Mouse (Mus musculus) MEL (cell line): ENCODE measurements at regions not wholly inside any gene's neighbourhood (a gene's known extent, or its start where the extent isn't known, plus 50 kb on each side); places are given as distances from the start of the nearest gene placed in this dataset.
A peak's percentile ranks its signal among the peaks of the same experiment; 100 is the strongest.

ENCODE experiments used
- DNase-seq: peaks from one replicate; pipeline ENCODE4 v3.0.0; 2011; ENCODE audit warnings: low read depth, low spot score
- H3K27ac ChIP-seq: 2 replicates; pipeline ENCODE4 v1.5.1; 2012; ENCODE audit warnings: low read depth, mild to moderate bottlenecking, control low read depth, low read length, moderate library complexity; ENCODE audit not compliant: control insufficient read depth
- H3K27me3 ChIP-seq, 2 experiments: fragments of 150-350 bp in 1 of 2; sonication (generic) in 1 of 2; 2 replicates each; pipeline ENCODE4 v1.6.1; 2012; ENCODE audit warnings: low read length in 2 of 2, mild to moderate bottlenecking in 2 of 2, improper control_type of control experiment in 1 of 2, moderate library complexity in 1 of 2; ENCODE audit not compliant: insufficient read depth in 2 of 2, control insufficient read depth in 1 of 2
- H3K36me3 ChIP-seq, 2 experiments: 2 replicates each; pipeline ENCODE4 v1.6.1; 2012 to 2014; ENCODE audit warnings: low read length in 2 of 2, improper control_type of control experiment in 1 of 2, inconsistent platforms in 1 of 2, mild to moderate bottlenecking in 1 of 2; ENCODE audit not compliant: insufficient read depth in 2 of 2, control insufficient read depth in 1 of 2
- H3K4me1 ChIP-seq, 2 experiments: fragments of 150-350 bp in 1 of 2; sonication (generic) in 1 of 2; 2 replicates each; pipeline ENCODE4 v1.6.1; 2012; ENCODE audit warnings: low read length in 2 of 2, improper control_type of control experiment in 1 of 2, mild to moderate bottlenecking in 1 of 2; ENCODE audit not compliant: insufficient read depth in 2 of 2, control insufficient read depth in 1 of 2
- H3K4me3 ChIP-seq, 2 experiments: fragments of 150-350 bp in 1 of 2; sonication (generic) in 1 of 2; 2 replicates each; pipeline ENCODE4 v1.5.1; 2012; ENCODE audit warnings: low read depth in 2 of 2, low read length in 2 of 2, mild to moderate bottlenecking in 2 of 2, moderate library complexity in 2 of 2, control low read depth in 1 of 2, improper control_type of control experiment in 1 of 2; ENCODE audit not compliant: control insufficient read depth in 1 of 2, insufficient read depth in 1 of 2
- H3K79me2 ChIP-seq: 2 replicates; pipeline ENCODE4 v1.6.1; 2012; ENCODE audit warnings: mild to moderate bottlenecking, low read length, moderate library complexity; ENCODE audit not compliant: control insufficient read depth, poor library complexity, insufficient read depth
- H3K9ac ChIP-seq: 2 replicates; pipeline ENCODE4 v1.6.1; 2012; ENCODE audit warnings: low read depth, mild to moderate bottlenecking, control low read depth, low read length, moderate library complexity; ENCODE audit not compliant: control insufficient read depth, poor library complexity, severe bottlenecking
- H3K9me3 ChIP-seq: fragments of 150-350 bp; sonication (generic); replicated peaks from 2 replicates; pipeline ENCODE4 v1.6.1; 2012; ENCODE audit warnings: mild to moderate bottlenecking, low read length, improper control_type of control experiment, moderate library complexity; ENCODE audit not compliant: insufficient read depth
- BHLHE40 ChIP-seq: IDR thresholded peaks from 2 replicates; pipeline ENCODE4 v1.6.1; 2012; ENCODE audit warnings: low read depth, mild to moderate bottlenecking, inconsistent platforms, low read length, improper control_type of control experiment, borderline replicate concordance
- CHD1 ChIP-seq: IDR thresholded peaks from 2 replicates; pipeline ENCODE4 v1.6.1; 2012; ENCODE audit warnings: low read depth, mild to moderate bottlenecking, inconsistent platforms, low read length, improper control_type of control experiment
- CHD2 ChIP-seq: IDR thresholded peaks from 2 replicates; pipeline ENCODE4 v1.6.1; 2011; ENCODE audit warnings: low read length, improper control_type of control experiment
- CTCF ChIP-seq, 3 experiments: IDR thresholded peaks in 2 of 3; conservative IDR thresholded peaks in 1 of 3; 2 replicates each; pipeline ENCODE4 v1.5.1; 2011 to 2012; ENCODE audit warnings: low read length in 3 of 3, low read depth in 2 of 3, mild to moderate bottlenecking in 2 of 3, improper control_type of control experiment in 1 of 3, inconsistent platforms in 1 of 3, mixed read lengths in 1 of 3, moderate library complexity in 1 of 3; ENCODE audit not compliant: control insufficient read depth in 1 of 3, insufficient read depth in 1 of 3, poor library complexity in 1 of 3, severe bottlenecking in 1 of 3
- EP300 ChIP-seq, 2 experiments: IDR thresholded peaks; 2 replicates each; pipeline ENCODE4 v1.6.1; 2011; ENCODE audit warnings: improper control_type of control experiment in 2 of 2, low read length in 2 of 2, low read depth in 1 of 2, mild to moderate bottlenecking in 1 of 2
- ETS1 ChIP-seq: IDR thresholded peaks from 2 replicates; pipeline ENCODE4 v1.6.1; 2012; ENCODE audit warnings: low read depth, mild to moderate bottlenecking, inconsistent platforms, low read length, improper control_type of control experiment, moderate library complexity
- GABPA ChIP-seq: IDR thresholded peaks from 2 replicates; pipeline ENCODE4 v1.6.1; 2012; ENCODE audit warnings: low read depth, mild to moderate bottlenecking, inconsistent platforms, low read length, improper control_type of control experiment, moderate library complexity
- JUND ChIP-seq: IDR thresholded peaks from 2 replicates; pipeline ENCODE4 v1.6.1; 2011; ENCODE audit warnings: low read depth, mild to moderate bottlenecking, improper control_type of control experiment, low read length
- KAT2A ChIP-seq: conservative IDR thresholded peaks from 2 replicates; pipeline ENCODE4 v1.6.1; 2012; ENCODE audit warnings: low read depth, low read length, improper control_type of control experiment, inconsistent platforms
- MAFK ChIP-seq: IDR thresholded peaks from 2 replicates; pipeline ENCODE4 v1.6.1; 2011; ENCODE audit warnings: low read depth, mild to moderate bottlenecking, low read length, improper control_type of control experiment, borderline replicate concordance
- MAZ ChIP-seq: IDR thresholded peaks from 2 replicates; pipeline ENCODE4 v1.6.1; 2012; ENCODE audit warnings: low read depth, mild to moderate bottlenecking, inconsistent platforms, low read length, improper control_type of control experiment
- MXI1 ChIP-seq: IDR thresholded peaks from 2 replicates; pipeline ENCODE4 v1.6.1; 2011; ENCODE audit warnings: mild to moderate bottlenecking, low read depth, low read length, improper control_type of control experiment
- MYB ChIP-seq: IDR thresholded peaks from 2 replicates; pipeline ENCODE4 v1.6.1; 2011; ENCODE audit warnings: mild to moderate bottlenecking, low read depth, low read length, improper control_type of control experiment
- NELFE ChIP-seq: IDR thresholded peaks from 2 replicates; pipeline ENCODE4 v1.6.1; 2011; ENCODE audit warnings: low read depth, low read length, improper control_type of control experiment
- NRF1 ChIP-seq: IDR thresholded peaks from 2 replicates; pipeline ENCODE4 v1.6.1; 2014; ENCODE audit warnings: low read depth, mild to moderate bottlenecking, inconsistent platforms, low read length, improper control_type of control experiment, moderate library complexity; ENCODE audit not compliant: poor library complexity, insufficient read depth, severe bottlenecking
- POLR2A ChIP-seq, 2 experiments: IDR thresholded peaks; 2 replicates each; pipeline ENCODE4 v1.6.1; 2011 to 2012; ENCODE audit warnings: low read length in 2 of 2, mild to moderate bottlenecking in 2 of 2, control low read depth in 1 of 2, improper control_type of control experiment in 1 of 2, low read depth in 1 of 2, moderate library complexity in 1 of 2; ENCODE audit not compliant: control insufficient read depth in 1 of 2, insufficient read depth in 1 of 2, poor library complexity in 1 of 2
- POLR2AphosphoS2 ChIP-seq: IDR thresholded peaks from 2 replicates; pipeline ENCODE4 v1.6.1; 2011; ENCODE audit warnings: low read length, improper control_type of control experiment
- SIN3A ChIP-seq: IDR thresholded peaks from 2 replicates; pipeline ENCODE4 v1.6.1; 2012; ENCODE audit warnings: low read length, improper control_type of control experiment, inconsistent platforms
- SMC3 ChIP-seq: IDR thresholded peaks from 2 replicates; pipeline ENCODE4 v1.6.1; 2011; ENCODE audit warnings: low read depth, low read length, improper control_type of control experiment
- UBTF ChIP-seq: IDR thresholded peaks from 2 replicates; pipeline ENCODE4 v1.6.1; 2012; ENCODE audit warnings: low read depth, mild to moderate bottlenecking, inconsistent platforms, low read length, improper control_type of control experiment, moderate library complexity, borderline replicate concordance; ENCODE audit not compliant: insufficient read depth
- USF2 ChIP-seq, 2 experiments: IDR thresholded peaks; 2 replicates each; pipeline ENCODE4 v1.6.1; 2011 to 2012; ENCODE audit warnings: improper control_type of control experiment in 2 of 2, low read length in 2 of 2, borderline replicate concordance in 1 of 2, inconsistent platforms in 1 of 2, low read depth in 1 of 2, mild to moderate bottlenecking in 1 of 2; ENCODE audit not compliant: insufficient read depth in 1 of 2
- ZKSCAN1 ChIP-seq: IDR thresholded peaks from 2 replicates; pipeline ENCODE4 v1.6.1; 2012; ENCODE audit warnings: low read depth, mild to moderate bottlenecking, inconsistent platforms, low read length, improper control_type of control experiment, moderate library complexity
- ZNF384 ChIP-seq: IDR thresholded peaks from 2 replicates; pipeline ENCODE4 v1.6.1; 2012; ENCODE audit warnings: low read depth, mild to moderate bottlenecking, inconsistent platforms, low read length, improper control_type of control experiment

DNA sequence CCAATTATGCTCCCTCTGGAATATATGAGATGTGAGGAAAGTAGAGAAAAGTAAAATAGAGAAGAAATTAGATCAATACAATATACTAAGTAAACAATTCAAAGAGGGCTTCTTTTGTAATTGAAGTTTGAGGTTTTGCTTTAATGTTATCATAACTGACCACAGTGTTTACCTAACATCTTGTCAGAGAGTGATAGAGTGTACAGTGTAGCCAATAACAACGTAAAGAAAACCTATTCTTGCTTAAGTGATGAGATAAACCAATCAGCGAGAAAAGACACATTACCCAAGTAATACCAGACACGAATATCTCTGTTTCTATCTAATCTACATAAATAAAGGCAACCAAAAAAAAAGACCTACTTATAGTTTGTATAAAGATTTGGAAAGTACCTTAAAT, 577.0 kb downstream of the Efna5 start (continued):
- no peak for TF ChIP-seq KAT2A
- no peak for TF ChIP-seq CHD1
- TF ChIP-seq JUND, result no peak
- no peak for TF ChIP-seq MAZ
- TF ChIP-seq NELFE, result no peak
- no peak for TF ChIP-seq CTCF (IDR thresholded peaks at IDR 0.05 in 2 of 3, conservative IDR thresholded peaks at IDR 0.05 in 1 of 3; ENCODE audit: control insufficient read depth in 1 of 3, insufficient read depth in 1 of 3, low read depth in 2 of 3, low read length in 3 of 3, poor library complexity in 1 of 3, severe bottlenecking in 1 of 3)

DNA sequence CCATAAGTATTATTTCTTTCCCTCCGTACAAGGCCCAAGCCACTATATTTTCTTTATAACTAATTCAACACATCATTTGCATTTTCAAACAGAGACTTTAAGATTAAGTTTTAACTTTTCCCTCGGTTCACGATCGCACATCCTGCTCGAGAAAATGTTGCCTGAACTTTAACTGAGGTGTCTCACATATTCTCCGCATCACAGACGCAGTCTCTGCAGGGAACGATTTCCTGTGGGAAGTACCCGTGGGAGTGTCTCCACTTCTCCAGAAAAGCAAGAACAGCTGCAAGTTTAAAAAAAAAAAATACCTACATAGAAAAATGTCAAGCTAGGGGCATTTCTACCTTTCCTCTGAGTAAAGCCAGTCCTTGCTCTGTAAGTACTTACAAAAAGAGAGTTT, 581.2 kb downstream of the Efna5 start:
- Histone ChIP-seq H3K9me3 (no peaks in the 10 kb centered on the region), H3K9ac (no peak overlapping the region), H3K27ac (no peak overlapping the region), H3K27me3 (no peaks in the 10 kb centered on the region), H3K4me1 (peaks cover 5 to 15% of the 10 kb centered on the region in 2 experiments; a peak in 3 of 4 replicates), H3K36me3 (peaks cover 0 to 23% of the 10 kb centered on the region in 2 experiments; a peak in 2 of 4 replicates), H3K4me3 (no peak overlapping the region), H3K79me2 (no peaks in the 10 kb centered on the region)
- DNase-seq, result no peak
- TF ChIP-seq BHLHE40 (no peak), CHD2 (no peak), MXI1 (no peak), MYB (no peak), MAZ (no peak), USF2 (IDR thresholded peaks at IDR 0.05; ENCODE audit: borderline replicate concordance in 1 of 2, insufficient read depth in 1 of 2, low read depth in 1 of 2, low read length in 2 of 2) (no peak), POLR2A (IDR thresholded peaks at IDR 0.05; ENCODE audit: control insufficient read depth in 1 of 2, insufficient read depth in 1 of 2, low read depth in 1 of 2, low read length in 2 of 2, poor library complexity in 1 of 2) (no peak), SIN3A (no peak), POLR2AphosphoS2 (no peak), NRF1 (no peak), MAFK (no peak), NELFE (no peak)

DNA sequence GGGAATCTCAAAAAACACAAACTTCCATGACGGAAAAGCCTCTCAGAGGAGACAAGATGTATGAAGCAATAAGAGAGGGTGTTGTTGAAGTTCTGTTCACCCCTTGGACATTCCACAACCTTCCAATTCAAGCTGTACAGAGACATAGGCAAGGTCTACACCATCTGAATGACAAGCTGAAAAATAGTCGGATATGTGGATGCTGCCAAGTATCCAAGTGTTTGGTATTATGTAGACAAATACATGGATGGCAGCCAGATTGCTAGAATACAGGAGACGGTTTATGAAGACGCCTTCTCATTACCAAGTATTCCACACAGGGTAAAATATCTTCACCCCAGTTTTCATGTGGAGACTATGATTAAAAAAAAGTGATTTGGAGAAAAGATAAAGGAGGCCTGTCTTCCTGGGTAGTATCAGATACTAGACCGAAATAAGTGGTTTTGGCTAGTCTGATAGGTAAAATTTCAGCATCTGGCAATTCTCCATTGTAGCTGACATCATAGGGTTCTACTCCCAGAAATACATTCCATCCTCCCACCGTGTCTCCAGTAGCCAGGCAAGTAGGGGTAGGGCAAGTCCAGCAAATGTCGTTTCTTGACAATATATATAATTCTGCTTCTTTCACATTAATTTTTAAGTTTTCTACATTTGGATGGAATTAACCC, 583.6 kb downstream of the Efna5 start:
- peaks cover 0 to 24% of the 10 kb centered on the region in 2 experiments; a peak in 2 of 4 replicates for H3K36me3 ChIP-seq
- no peak overlapping the region for H3K9ac ChIP-seq
- no peaks in the 10 kb centered on the region for H3K27me3 ChIP-seq
- H3K4me3 ChIP-seq, result no peak overlapping the region
- TF ChIP-seq GABPA (no peak), ZKSCAN1 (no peak), ZNF384 (peak; percentile 44; the same call in 1 of the 2 replicates), EP300 (IDR thresholded peaks at IDR 0.05; ENCODE audit: low read depth in 1 of 2, low read length in 2 of 2) (peak in 1 of 2 experiments; percentile 45; a peak in 1 of 4 replicates), SMC3 (no peak), ETS1 (peak; percentile 60; the same call in 1 of the 2 replicates), SIN3A (no peak), UBTF (no peak)
- H3K27ac ChIP-seq, result no peak overlapping the region
- no peaks in the 10 kb centered on the region for H3K79me2 ChIP-seq
- H3K9me3 ChIP-seq, result no peaks in the 10 kb centered on the region
- DNase-seq, result no peak
- peaks cover 8 to 13% of the 10 kb centered on the region in 2 experiments for H3K4me1 ChIP-seq
